Mouse (Mus musculus): Measurements from ENCODE around the gene Gm13040.
"Not testable (repeated sequence)": the region's sequence is repeated elsewhere in the genome, so short reads cannot be mapped to it uniquely, and the experiment has no call there.

Gm13040 gene

GRCm38 (mm10) chr4:143535654-143536053, at the start of gene Gm13040:
Gene Gm13040, plus strand, starts transcription at chr4:143535954.
- in situ Hi-C loops (cut with MboI, MseI) = not testable (repeated sequence)

DNA sequence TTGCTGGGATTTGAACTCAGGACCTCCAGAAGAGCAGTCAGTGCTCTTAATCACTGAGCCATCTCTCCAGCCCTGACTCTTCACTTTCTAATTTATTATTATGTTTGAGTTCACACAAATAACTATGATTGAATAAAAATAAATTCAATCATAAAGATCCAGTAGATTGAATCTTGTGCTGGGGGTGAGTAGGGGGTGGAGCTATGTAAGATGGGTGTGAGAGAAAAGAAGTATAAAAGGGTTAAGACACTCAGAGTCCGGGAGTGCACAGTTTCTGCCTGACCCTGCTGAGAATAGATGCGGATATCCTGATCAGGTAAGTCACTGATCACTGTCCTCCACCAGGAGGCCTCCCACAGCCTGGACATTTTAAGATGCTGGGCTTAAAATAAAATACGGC, 24.7 kb upstream of the Gm13040 start, which contains the start of gene Gm13043:
TSS of gene Gm13043 (plus strand) at position 301 of the 400 bp plus-strand sequence.
- in situ Hi-C loops (cut with MboI, MseI) = no loop called here

GRCm38 (mm10) chr4:143551400-143551799, 15.6 kb downstream of the Gm13040 start, which contains the start of the genes BC080695 and Gm13057:
Gene BC080695, plus strand, starts transcription at chr4:143551700.
Gene Gm13057, plus strand, starts transcription at chr4:143551709.
- in situ Hi-C loops (cut with MboI, MseI) = not testable (repeated sequence)

Data from T-helper 1 cell (primary cell).